Mouse (Mus musculus) intestine, postnatal 0 days (tissue): ENCODE measurements around the gene Rnf5. TPM values are rescaled to one million over a fixed set of nuclear protein-coding genes. Genes with fewer than 3 reads are reported as not detected.

ENCODE experiments used
- ATAC-seq: fragments of 200-750 bp; cut with Nextera tagmentation; 2 replicates; pipeline ENCODE4 v1.8.0; 2017; ENCODE audit warnings: mild to moderate bottlenecking, moderate TSS enrichment, moderate library complexity
- H3K27ac ChIP-seq: fragments of 300-500 bp; sonication (generic); 2 replicates; pipeline ENCODE4 v1.5.1; 2014; ENCODE audit warnings: mild to moderate bottlenecking, low read depth, low read length, moderate library complexity
- H3K27me3 ChIP-seq: fragments of 300-500 bp; sonication (generic); replicated peaks from 2 replicates; pipeline ENCODE4 v1.6.1; 2014; ENCODE audit warnings: low read length, mixed read lengths; ENCODE audit not compliant: control insufficient read depth, insufficient read depth
- H3K36me3 ChIP-seq: fragments of 300-500 bp; sonication (generic); 2 replicates; pipeline ENCODE4 v1.6.1; 2014; ENCODE audit warnings: mild to moderate bottlenecking, moderate library complexity; ENCODE audit not compliant: control insufficient read depth, insufficient read depth
- H3K4me1 ChIP-seq: fragments of 300-500 bp; sonication (generic); replicated peaks from 2 replicates; pipeline ENCODE4 v1.6.1; 2014; ENCODE audit warnings: antibody characterized with exemption, low read length, mixed read lengths; ENCODE audit not compliant: control insufficient read depth, insufficient read depth
- H3K4me2 ChIP-seq: fragments of 300-500 bp; sonication (generic); replicated peaks from 2 replicates; pipeline ENCODE4 v1.6.1; 2014; ENCODE audit warnings: low read depth, mild to moderate bottlenecking, moderate library complexity
- H3K4me3 ChIP-seq: fragments of 300-500 bp; sonication (generic); 2 replicates; pipeline ENCODE4 v1.5.1; 2014; ENCODE audit warnings: low read depth, low read length
- H3K9ac ChIP-seq: fragments of 300-500 bp; sonication (generic); 2 replicates; pipeline ENCODE4 v1.6.1; 2014; ENCODE audit warnings: mild to moderate bottlenecking, low read depth, low read length
- H3K9me3 ChIP-seq: fragments of 300-500 bp; sonication (generic); 2 replicates; pipeline ENCODE4 v1.6.1; 2016; ENCODE audit warnings: mixed run types; ENCODE audit not compliant: control insufficient read depth
- CTCF ChIP-seq: sonication (generic); IDR thresholded peaks from 2 replicates; pipeline ENCODE4 v1.5.1; 2016; ENCODE audit warnings: low read depth, mild to moderate bottlenecking, control low read depth, antibody characterized with exemption, moderate library complexity
- WGBS: fragments of 180-500 bp; shearing (Covaris S2); extraction: QIAGEN DNeasy Blood & Tissue Kit; methylation state at CpG from one replicate; pipeline ENCODE4 v1.1.7; 2014; 5-methylcytosine and 5-hydroxymethylcytosine counted together
- polyA plus RNA-seq: library from polyadenylated mRNA; unstranded; fragments of >200 nt; fragmentation: Nextera tagmentation; extraction: Ambion mirVana; gene quantifications from 2 replicates; pipeline ENCODE4 v1.2.1, GENCODE M21; 2015

Rnf5 gene
- polyA plus RNA-seq: 123 and 135 TPM in 2 replicates

DNA sequence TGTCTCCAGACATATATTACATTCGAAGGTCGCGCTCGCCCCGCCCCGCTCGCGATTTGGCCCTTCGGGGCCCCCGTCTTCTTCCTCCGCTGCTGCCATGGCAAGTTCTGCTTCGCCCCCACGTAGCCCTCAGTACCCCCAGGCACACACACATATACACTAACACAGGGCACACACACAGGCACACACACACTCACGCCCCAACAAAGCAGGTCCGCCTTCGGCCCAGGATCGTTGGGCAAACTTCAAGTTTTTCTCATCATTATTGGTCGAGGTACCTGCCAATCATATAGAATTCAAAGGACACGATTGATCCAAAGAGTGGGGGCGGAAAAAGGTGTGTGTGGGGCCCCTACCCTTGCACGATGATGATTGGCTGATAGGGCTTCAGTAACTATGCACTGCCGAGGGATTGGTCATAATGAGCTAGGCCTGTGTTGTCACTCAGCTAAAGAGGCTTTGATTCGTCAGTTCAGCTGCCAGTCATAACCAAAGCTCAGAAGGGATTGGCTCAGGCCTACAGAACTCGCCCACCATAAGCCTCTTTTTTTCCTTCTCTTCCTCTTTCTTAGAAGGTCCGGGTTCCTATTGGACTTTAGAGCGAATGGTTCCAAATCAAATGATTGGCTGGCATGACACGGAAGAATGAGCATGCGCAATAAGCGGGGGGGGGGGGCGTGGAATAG lies at the start of gene Rnf5:
TSS of gene Rnf5 (minus strand) at position 316 of the 686 bp plus-strand sequence.
- peaks cover 21% of the 10 kb centered on the region; the same call in 1 of the 2 replicates for H3K36me3 ChIP-seq
- no peak for TF ChIP-seq CTCF
- H3K27me3 ChIP-seq: no peaks in the 10 kb centered on the region
- H3K27ac ChIP-seq: peak within 1 kb of the TSS; percentile 91
- H3K9me3 ChIP-seq: no peaks in the 10 kb centered on the region
- 1% methylated on average over 30 of the region's 30 CpGs for WGBS
- peak within 1 kb of the TSS; percentile 85 for H3K9ac ChIP-seq
- H3K4me3 ChIP-seq: peak within 1 kb of the TSS; percentile 79
- peak within 1 kb of the TSS; percentile 91 for H3K4me2 ChIP-seq
- peaks cover 7% of the 10 kb centered on the region; the same call in 1 of the 2 replicates for H3K4me1 ChIP-seq
- ATAC-seq: peak; percentile 95

DNA sequence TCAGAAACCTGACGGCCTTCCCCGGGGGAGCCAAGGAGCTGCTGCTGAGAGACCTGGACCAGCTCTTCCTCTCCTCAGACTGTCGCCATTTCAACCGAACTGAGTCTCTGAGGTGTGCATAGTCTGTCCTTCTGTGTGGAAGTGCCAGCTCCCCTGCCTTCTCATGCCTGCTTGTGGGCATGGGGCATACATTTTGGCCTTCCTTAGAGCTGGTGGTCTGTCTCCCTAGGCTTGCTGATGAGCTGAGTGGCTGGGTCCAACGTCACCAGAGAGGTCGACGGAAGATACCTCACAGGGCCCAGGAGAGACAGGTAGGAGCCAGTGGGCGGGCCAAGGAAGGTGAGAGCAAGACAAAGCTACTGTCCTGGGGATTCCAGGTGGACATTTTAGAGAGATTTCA lies 49.5 kb upstream of the Rnf5 start:
- WGBS: 89% methylated on average over 8 of the region's 8 CpGs
- Histone ChIP-seq H3K4me1 (peaks cover 7% of the 10 kb centered on the region; the same call in 1 of the 2 replicates), H3K4me3 (no peak overlapping the region), H3K36me3 (peaks cover 33% of the 10 kb centered on the region), H3K27me3 (no peaks in the 10 kb centered on the region), H3K27ac (no peak overlapping the region), H3K9me3 (no peaks in the 10 kb centered on the region), H3K4me2 (no peak overlapping the region), H3K9ac (no peak overlapping the region)
- no peak for ATAC-seq
- no peak for TF ChIP-seq CTCF

DNA sequence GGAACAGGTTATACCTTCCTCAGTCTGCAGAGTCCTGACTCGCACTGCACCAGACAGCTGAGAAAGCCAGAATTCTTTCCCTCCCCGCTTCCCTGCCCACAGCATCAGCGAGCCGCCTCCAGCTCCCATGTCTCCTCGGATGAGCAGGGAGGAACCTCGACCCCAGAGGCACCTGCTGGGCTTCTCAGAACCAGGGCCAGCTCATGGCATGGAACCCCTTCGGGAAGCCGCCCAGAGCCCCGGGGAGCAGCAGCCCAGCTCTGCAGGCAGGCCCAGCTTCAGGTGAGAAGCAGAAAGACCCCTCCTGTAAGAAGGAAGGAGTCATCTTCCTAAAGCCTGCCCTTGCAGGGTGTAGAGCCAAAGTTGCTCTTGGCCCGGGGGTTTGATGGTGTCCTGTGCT lies 49.1 kb upstream of the Rnf5 start:
- Histone ChIP-seq H3K27me3 (no peaks in the 10 kb centered on the region), H3K27ac (no peak overlapping the region), H3K36me3 (peaks cover 33% of the 10 kb centered on the region), H3K4me3 (no peak overlapping the region), H3K9ac (no peak overlapping the region), H3K9me3 (no peaks in the 10 kb centered on the region), H3K4me1 (peaks cover 7% of the 10 kb centered on the region; the same call in 1 of the 2 replicates), H3K4me2 (no peak overlapping the region)
- ATAC-seq: no peak
- TF ChIP-seq CTCF: no peak
- WGBS: 89% methylated on average over 10 of the region's 10 CpGs

DNA sequence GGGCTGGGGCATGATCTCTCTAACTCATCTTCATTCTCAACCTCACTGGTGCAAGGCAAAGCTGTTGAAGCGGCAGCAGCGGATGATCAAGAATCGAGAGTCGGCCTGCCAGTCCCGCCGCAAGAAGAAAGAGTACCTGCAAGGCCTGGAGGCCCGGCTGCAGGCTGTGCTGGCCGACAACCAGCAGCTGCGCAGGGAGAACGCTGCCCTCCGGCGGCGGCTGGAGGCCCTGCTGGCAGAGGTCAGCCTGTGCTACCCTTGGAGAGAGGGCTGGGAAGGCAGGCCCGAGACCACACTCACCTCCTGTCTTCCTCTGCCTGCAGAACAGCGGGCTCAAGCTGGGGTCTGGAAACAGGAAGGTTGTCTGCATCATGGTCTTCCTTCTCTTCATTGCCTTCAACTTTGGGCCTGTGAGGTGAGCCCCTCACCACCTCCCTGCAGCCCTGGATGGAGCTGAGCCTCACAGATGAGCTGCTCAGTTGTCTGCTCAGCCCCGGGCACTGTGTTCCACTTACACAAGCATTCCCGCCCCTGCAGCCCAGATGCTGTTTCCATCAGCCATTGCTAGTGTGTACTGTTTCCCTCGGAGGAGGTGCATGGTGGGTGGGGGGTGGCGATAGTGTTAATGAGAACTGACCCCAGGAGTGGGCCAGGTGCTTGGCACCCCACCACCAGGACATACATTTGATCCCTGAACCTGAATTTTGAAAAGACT lies 48.2 kb upstream of the Rnf5 start:
- H3K27ac ChIP-seq: no peak overlapping the region
- peaks cover 7% of the 10 kb centered on the region; the same call in 1 of the 2 replicates for H3K4me1 ChIP-seq
- H3K4me3 ChIP-seq: no peak overlapping the region
- no peak overlapping the region for H3K4me2 ChIP-seq
- H3K36me3 ChIP-seq: peaks cover 33% of the 10 kb centered on the region
- no peaks in the 10 kb centered on the region for H3K27me3 ChIP-seq
- H3K9ac ChIP-seq: no peak overlapping the region
- ATAC-seq: no peak
- H3K9me3 ChIP-seq: no peaks in the 10 kb centered on the region
- peak; percentile 77 for TF ChIP-seq CTCF
- WGBS: 54% methylated on average over 19 of the region's 19 CpGs

DNA sequence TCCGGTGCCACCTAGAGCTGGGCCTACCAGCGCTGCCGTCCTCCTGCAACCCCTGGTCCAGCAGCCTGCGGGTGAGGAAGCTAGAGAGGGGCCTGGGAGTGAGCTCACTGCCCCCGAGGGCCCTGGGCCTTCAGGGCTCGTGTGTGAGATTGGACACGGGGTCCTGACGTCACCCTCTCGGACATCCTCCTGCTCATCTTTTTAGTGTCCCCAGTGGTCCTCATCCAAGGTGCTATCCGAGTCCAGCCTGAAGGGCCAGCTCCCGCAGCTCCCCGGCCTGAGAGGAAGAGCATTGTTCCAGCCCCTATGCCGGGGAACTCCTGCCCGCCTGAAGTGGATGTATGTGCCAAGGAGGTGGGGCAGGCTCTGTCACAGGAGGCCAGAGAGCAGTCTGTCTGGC lies 47.3 kb upstream of the Rnf5 start:
- H3K27ac ChIP-seq: no peak overlapping the region
- H3K9ac ChIP-seq: no peak overlapping the region
- no peak for TF ChIP-seq CTCF
- H3K4me3 ChIP-seq: no peak overlapping the region
- no peaks in the 10 kb centered on the region for H3K9me3 ChIP-seq
- no peak for ATAC-seq
- no peaks in the 10 kb centered on the region for H3K27me3 ChIP-seq
- 96% methylated on average over 14 of the region's 14 CpGs for WGBS
- H3K4me1 ChIP-seq: no peaks in the 10 kb centered on the region
- no peak overlapping the region for H3K4me2 ChIP-seq
- H3K36me3 ChIP-seq: peaks cover 33% of the 10 kb centered on the region

DNA sequence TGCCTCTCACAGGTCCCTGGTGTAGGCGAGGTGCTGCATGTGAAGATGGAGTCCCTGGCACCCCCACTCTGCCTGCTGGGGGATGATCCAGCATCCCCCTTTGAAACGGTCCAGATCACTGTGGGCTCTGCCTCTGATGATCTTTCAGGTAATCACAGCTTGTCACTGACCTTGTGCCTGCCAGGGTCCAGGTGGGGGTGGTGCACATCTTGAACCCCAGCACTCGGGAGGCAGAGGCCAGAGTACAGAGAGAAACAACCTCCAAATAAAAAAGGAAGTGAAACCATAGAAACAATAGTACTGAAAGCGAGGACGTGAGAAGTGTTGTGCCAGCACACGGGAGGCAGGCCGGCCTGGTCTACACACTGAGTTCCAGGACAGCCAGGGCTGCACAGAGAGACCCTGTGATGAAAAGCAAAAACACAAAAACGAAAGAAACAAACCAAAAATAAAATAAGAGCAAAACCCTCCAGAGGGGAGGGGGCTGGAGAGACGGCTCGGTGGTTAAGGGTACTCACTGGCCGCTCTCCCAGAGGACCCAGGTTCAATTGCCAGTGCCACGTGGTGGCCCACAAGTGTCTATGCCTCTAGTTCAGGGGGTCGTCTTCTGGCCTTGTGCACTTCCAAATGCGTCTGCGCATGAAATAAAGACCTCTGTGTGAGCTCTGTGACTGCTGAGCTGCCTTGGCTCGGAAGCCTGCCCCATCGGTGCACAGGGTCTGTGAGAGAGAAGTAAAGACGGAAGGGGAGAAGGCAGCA lies 45.8 kb upstream of the Rnf5 start:
- Histone ChIP-seq H3K4me3 (no peak overlapping the region), H3K36me3 (peaks cover 33% of the 10 kb centered on the region), H3K9ac (no peak overlapping the region), H3K27me3 (no peaks in the 10 kb centered on the region), H3K9me3 (no peaks in the 10 kb centered on the region), H3K4me1 (0 out of 2 replicates have a peak, but pooled peaks cover 4% of the 10 kb centered on the region), H3K27ac (no peak overlapping the region), H3K4me2 (no peak overlapping the region)
- TF ChIP-seq CTCF: no peak
- WGBS: 87% methylated on average over 18 of the region's 18 CpGs
- ATAC-seq: no peak
